Mouse (Mus musculus): ENCODE data around the gene Prdx6b.

Gene Prdx6b

GRCm38 (mm10) chr2:80325779-80326178, 33.5 kb downstream of the Prdx6b start:
- no peak for DNase-seq (ENCODE audit: low spot score)

- no peak for DNase-seq (ENCODE audit: low spot score)
Measured at GRCm38 (mm10) chr2:80327272-80327671, 35.0 kb downstream of the Prdx6b start.

GRCm38 (mm10) chr2:80328961-80329653, 36.8 kb downstream of the Prdx6b start:
- DNase-seq (ENCODE audit: low spot score): no peak

GRCm38 (mm10) chr2:80340537-80340936, 48.3 kb downstream of the Prdx6b start:
- no peak for DNase-seq (ENCODE audit: low spot score)

All from adipocyte (in vitro differentiated cells).